Mouse (Mus musculus): ENCODE results near the gene Qsox2.
A peak's percentile ranks its signal among the peaks of the same experiment; 100 is the strongest.

The Qsox2 gene

GRCm38 (mm10) chr2:26237290-26237782, at the start of gene Qsox2:
Gene Qsox2, minus strand, starts transcription at chr2:26237525.
- peak; percentile 89 to 94 for DNase-seq (ENCODE audit: low spot score in 2 of 2)

- no peak for DNase-seq (ENCODE audit: low spot score in 2 of 2)
Observed at GRCm38 (mm10) chr2:26286391-26286790, 49.1 kb upstream of the Qsox2 start.

GRCm38 (mm10) chr2:26285804-26286203, 48.5 kb upstream of the Qsox2 start:
- no peak for DNase-seq (ENCODE audit: low spot score in 2 of 2)

GRCm38 (mm10) chr2:26280594-26280993, 43.3 kb upstream of the Qsox2 start:
- DNase-seq (ENCODE audit: low spot score in 2 of 2), result no peak

- no peak for DNase-seq (ENCODE audit: low spot score in 2 of 2)
Observed at GRCm38 (mm10) chr2:26279712-26280111, 42.4 kb upstream of the Qsox2 start.

GRCm38 (mm10) chr2:26273611-26274010, 36.3 kb upstream of the Qsox2 start:
- peak; percentile 45 to 49 for DNase-seq (ENCODE audit: low spot score in 2 of 2)

- no peak for DNase-seq (ENCODE audit: low spot score in 2 of 2)
Observed at GRCm38 (mm10) chr2:26268216-26268615, 30.9 kb upstream of the Qsox2 start.

GRCm38 (mm10) chr2:26266066-26266742, 28.9 kb upstream of the Qsox2 start:
- DNase-seq (ENCODE audit: low spot score in 2 of 2), result no peak

GRCm38 (mm10) chr2:26265095-26265494, 27.8 kb upstream of the Qsox2 start:
- no peak for DNase-seq (ENCODE audit: low spot score in 2 of 2)

GRCm38 (mm10) chr2:26264646-26265045, 27.3 kb upstream of the Qsox2 start:
- DNase-seq (ENCODE audit: low spot score in 2 of 2), result no peak

- no peak for DNase-seq (ENCODE audit: low spot score in 2 of 2)
Observed at GRCm38 (mm10) chr2:26257315-26258096, 20.2 kb upstream of the Qsox2 start.

- DNase-seq (ENCODE audit: low spot score in 2 of 2), result no peak
Observed at GRCm38 (mm10) chr2:26254816-26255215, 17.5 kb upstream of the Qsox2 start.

GRCm38 (mm10) chr2:26252514-26253206, 15.3 kb upstream of the Qsox2 start:
- DNase-seq (ENCODE audit: low spot score in 2 of 2), result peak; percentile 35 to 50

GRCm38 (mm10) chr2:26247531-26247930, 10.2 kb upstream of the Qsox2 start:
- DNase-seq (ENCODE audit: low spot score in 2 of 2), result peak in 1 of 2 experiments; percentile 20

- DNase-seq (ENCODE audit: low spot score in 2 of 2), result no peak
Observed at GRCm38 (mm10) chr2:26240841-26241240, 3.5 kb upstream of the Qsox2 start.

GRCm38 (mm10) chr2:26240330-26240729, 3.0 kb upstream of the Qsox2 start:
- DNase-seq (ENCODE audit: low spot score in 2 of 2), result no peak

- no peak for DNase-seq (ENCODE audit: low spot score in 2 of 2)
Observed at GRCm38 (mm10) chr2:26236681-26237289, 540 bp downstream of the Qsox2 start.

- no peak for DNase-seq (ENCODE audit: low spot score in 2 of 2)
Observed at GRCm38 (mm10) chr2:26234771-26235170, 2.6 kb downstream of the Qsox2 start.

- DNase-seq (ENCODE audit: low spot score in 2 of 2), result no peak
Observed at GRCm38 (mm10) chr2:26234253-26234652, 3.1 kb downstream of the Qsox2 start.

- no peak for DNase-seq (ENCODE audit: low spot score in 2 of 2)
Observed at GRCm38 (mm10) chr2:26231366-26231765, 6.0 kb downstream of the Qsox2 start.

- DNase-seq (ENCODE audit: low spot score in 2 of 2), result no peak
Observed at GRCm38 (mm10) chr2:26230253-26230652, 7.1 kb downstream of the Qsox2 start.

GRCm38 (mm10) chr2:26227788-26228187, 9.5 kb downstream of the Qsox2 start:
- DNase-seq (ENCODE audit: low spot score in 2 of 2), result peak in 1 of 2 experiments; percentile 24

Data from urinary bladder, postnatal 36 days (tissue).